Mouse (Mus musculus) inflammation-experienced regulatory T-cells, adult 6 months (primary cell): ENCODE measurements around the gene Cacybp. TPM values are rescaled to one million over a fixed set of nuclear protein-coding genes. Genes with fewer than 3 reads are reported as not detected.

ENCODE experiments used
- ATAC-seq: one replicate; pipeline ENCODE4 v1.8.0; 2017
- polyA plus RNA-seq, 3 experiments: library from polyadenylated mRNA; unstranded; fragments of 100-300 nt; shearing (Covaris generic); gene quantifications; one replicate each; pipeline ENCODE4 v1.2.1; 2017

Gene Cacybp
- polyA plus RNA-seq, 3 experiments from 2014 or later, result 88.4 to 163 (median 107) TPM

DNA sequence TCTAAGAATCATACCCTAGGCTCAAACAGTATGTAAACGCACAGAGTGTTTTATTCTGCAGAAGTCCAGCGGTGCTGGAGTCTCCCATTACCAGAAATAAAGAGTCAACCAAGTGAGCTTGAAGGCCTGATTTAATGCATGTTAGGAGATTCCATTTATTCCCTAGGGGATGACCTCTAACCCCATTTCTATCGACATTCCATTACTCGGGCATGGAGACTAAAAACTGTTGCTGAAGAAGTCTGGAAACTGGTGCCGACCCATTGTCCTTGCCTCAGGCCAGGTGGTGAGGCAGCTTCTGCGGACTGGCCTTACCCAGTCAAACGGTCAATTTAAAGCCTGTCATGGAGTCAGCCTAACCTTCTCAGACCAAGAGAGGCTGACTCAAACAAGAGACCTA, 1.5 kb upstream of the Cacybp start:
- no peak for ATAC-seq

GRCm38 (mm10) chr1:160212123-160212691, 468 bp downstream of the Cacybp start:
- no peak for ATAC-seq

- no peak for ATAC-seq
Measured at GRCm38 (mm10) chr1:160211597-160212122, 1.0 kb downstream of the Cacybp start.

DNA sequence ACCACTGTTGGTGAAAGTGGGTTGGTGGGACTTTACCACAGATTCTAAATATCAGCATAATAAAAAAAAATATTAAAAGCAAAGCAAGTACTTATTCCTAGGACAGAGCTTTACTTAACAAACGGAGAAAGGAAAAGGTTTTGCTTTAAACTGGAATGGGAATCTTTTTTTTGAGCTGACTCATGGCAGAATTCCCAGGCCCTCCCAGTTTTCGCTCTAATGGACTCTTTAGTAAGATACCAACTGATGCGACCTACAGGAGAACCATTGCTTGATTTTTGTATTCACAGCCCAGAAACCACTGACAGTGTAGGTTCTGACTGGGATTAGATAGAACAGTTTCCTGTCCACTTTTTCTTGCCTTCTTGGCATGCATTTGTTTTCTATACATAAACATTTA, 2.1 kb downstream of the Cacybp start:
- ATAC-seq, result no peak

GRCm38 (mm10) chr1:160209844-160210243, 2.8 kb downstream of the Cacybp start:
- ATAC-seq, result no peak

- no peak for ATAC-seq
Measured at GRCm38 (mm10) chr1:160205486-160205885, 7.2 kb downstream of the Cacybp start.

DNA sequence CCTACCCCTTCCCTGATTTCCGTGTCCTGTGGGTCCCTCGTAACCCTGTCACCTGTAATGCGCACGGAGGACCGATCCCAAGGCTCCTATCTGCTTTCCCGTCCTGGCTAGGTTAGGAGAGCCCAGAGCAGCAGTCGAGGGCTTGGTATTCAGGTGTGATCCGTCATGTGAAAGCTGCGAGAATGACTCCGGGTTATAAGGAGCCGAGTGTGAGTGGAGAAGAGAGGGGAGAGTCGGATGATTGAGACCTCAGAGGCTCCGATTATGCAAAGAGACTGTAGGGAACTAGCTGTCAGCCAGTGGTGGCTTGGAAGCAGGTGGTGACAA, 17.4 kb downstream of the Cacybp start:
- ATAC-seq, result peak; percentile 21

DNA sequence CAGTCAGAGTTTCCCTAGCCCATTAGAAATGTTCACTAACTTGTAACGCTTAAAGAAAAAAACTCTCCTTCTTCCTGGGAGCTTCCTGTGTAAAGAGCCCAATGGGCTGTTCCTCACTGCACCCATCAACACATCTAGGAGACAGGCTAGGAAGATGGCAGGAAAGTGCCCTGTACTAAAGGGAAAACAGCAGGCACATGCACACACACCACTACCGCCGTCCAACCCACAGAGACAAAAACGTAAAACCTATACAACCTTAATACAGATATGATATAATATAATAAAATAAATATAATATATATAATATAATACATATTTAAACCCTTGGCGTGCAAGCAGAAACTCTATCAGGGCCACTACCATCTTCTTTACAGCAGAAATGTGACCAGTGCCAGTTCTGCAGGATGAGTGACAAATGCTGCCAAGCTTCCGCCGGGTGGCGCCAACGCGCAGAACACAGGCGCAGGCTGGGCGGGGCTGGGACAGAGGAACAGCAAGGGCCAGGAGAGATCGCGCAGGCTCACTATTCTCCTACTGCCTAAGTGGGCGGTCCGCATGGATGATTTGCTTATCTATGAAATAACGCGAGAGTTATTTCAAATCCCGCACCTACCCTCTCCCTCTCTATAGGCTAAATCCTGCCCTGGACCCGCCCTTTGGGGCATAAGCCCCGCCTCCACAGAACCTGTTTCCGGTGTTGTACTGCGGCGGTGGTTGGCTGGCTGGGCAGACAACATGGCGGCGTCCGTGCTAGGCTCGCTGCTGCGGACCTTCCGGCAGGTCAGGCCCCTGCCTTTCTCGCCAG, 17.9 kb downstream of the Cacybp start, which contains the start of gene Mrps14:
Mrps14 (plus strand) TSS at position 687 of the 808 bp plus-strand sequence.
- peak; percentile 98 for ATAC-seq

- no peak for ATAC-seq
Measured at GRCm38 (mm10) chr1:160184506-160184905, 28.2 kb downstream of the Cacybp start.

- ATAC-seq, result no peak
Measured at GRCm38 (mm10) chr1:160181216-160181615, 31.5 kb downstream of the Cacybp start.

- no peak for ATAC-seq
Measured at GRCm38 (mm10) chr1:160176903-160177302, 35.8 kb downstream of the Cacybp start.

DNA sequence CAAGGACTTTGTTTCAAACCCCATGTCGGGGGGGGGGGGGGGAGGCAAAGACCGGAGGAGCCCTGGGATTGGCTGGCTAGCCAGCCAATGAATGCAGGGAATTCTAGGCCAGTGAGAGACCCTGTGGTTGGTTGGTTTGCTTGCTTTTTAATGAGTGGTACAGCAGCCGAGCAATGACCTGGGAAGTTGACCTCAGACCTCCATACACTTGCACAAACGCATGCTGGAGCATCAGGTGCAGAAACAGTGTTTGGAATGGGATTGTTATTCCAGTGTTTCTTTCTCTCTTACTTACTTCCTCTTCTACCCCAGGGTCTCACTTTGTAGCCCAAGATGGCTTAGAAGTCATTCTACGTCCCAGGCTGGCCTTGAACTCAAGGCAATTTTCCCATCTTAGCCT, 46.1 kb downstream of the Cacybp start:
- no peak for ATAC-seq

DNA sequence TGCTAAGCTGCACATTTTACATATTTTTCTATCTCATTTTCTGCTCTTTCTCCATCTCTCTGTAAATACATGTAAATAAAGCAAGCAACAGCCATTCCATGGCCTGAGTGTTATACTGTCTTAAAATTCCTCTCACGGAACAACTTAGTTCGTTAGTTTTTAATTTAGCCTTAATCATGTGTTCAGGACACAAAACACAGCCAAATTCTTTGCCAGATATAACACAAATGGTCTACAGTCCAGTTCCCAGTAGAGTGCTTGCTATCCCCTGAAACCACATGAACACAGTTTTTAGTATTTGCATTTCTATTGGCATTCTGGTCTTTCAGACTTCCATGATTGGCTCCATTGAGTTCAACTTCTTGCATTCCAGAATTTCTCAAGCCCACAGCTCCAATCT, 54.5 kb downstream of the Cacybp start:
- no peak for ATAC-seq

GRCm38 (mm10) chr1:160153480-160153879, 59.2 kb downstream of the Cacybp start, which contains the start of gene Tnn:
Gene Tnn (minus strand): TSS chr1:160153580.
- ATAC-seq, result no peak

Other genes starting within 250 kb of the Cacybp start
- gene 4930523C07Rik, start 168.5 kb downstream of the Cacybp start, polyA plus RNA-seq, result 100 to 1,000 TPM; 146 to 245 (median 156) TPM
- gene Tnn, start 59.3 kb downstream of the Cacybp start, polyA plus RNA-seq, result under 1 TPM in 1 of 3 experiments, not detected in 2; 0.09 TPM
- gene Mrps14, start 17.7 kb downstream of the Cacybp start, polyA plus RNA-seq, result 100 to 1,000 TPM; 250 to 282 (median 266) TPM